In genomic region chr2:135067419-135067818, GRCm38 (mm10) we compare ENCODE assay signal across 25 mouse cellular contexts.
"Had no signal": no experiment of that assay in that cellular context is flagged by ENCODE, and none has a peak within 500 bp of the region (broad histone marks: within the 10 kb centered on the region; RNA-seq: fewer than 3 reads in every experiment).

No protein-coding gene starts in this region.

- ATAC-seq: hindbrain, postnatal 0 days; intestine, embryonic 16.5 days had no signal

- H3K9me3 ChIP-seq: heart, embryonic 13.5 days; heart, embryonic 15.5 days; hindbrain, embryonic 13.5 days; hindbrain, embryonic 15.5 days; kidney, embryonic 15.5 days; limb, embryonic 10.5 days; limb, embryonic 12.5 days; liver, embryonic 13.5 days had no signal

- H3K27ac ChIP-seq: gastrocnemius, adult 2 months; heart, adult 2 months; heart, embryonic 13.5 days; heart, embryonic 15.5 days; hindbrain, embryonic 13.5 days; hindbrain, embryonic 15.5 days; hindbrain, postnatal 0 days; kidney, embryonic 15.5 days; kidney, postnatal 0 days; limb, embryonic 10.5 days; limb, embryonic 12.5 days; liver, embryonic 13.5 days had no signal

- H3K4me1 ChIP-seq: heart, embryonic 13.5 days; heart, embryonic 15.5 days; hindbrain, embryonic 13.5 days; hindbrain, embryonic 15.5 days; kidney, embryonic 15.5 days; limb, embryonic 10.5 days; limb, embryonic 12.5 days; liver, embryonic 13.5 days had no signal

- H3K4me3 ChIP-seq: gastrocnemius, adult 2 months; heart, adult 2 months; heart, embryonic 13.5 days; heart, embryonic 15.5 days; hindbrain, embryonic 13.5 days; hindbrain, embryonic 15.5 days; kidney, embryonic 15.5 days; limb, embryonic 10.5 days; limb, embryonic 12.5 days; liver, embryonic 13.5 days had no signal

- DNase-seq: gastrocnemius, adult 2 months; gastrocnemius, postnatal 10 days; gastrocnemius, postnatal 25 days; heart, adult 11 months; heart, adult 2 months; heart, postnatal 14 days; heart, postnatal 36 days; kidney, adult 11 months; kidney, adult 2 months; kidney, adult 9 months; kidney, postnatal 14 days; layer of hippocampus, adult 9-11 months; layer of hippocampus, postnatal 36 days; liver, embryonic 13.5 days had no signal

- H3K36me3 ChIP-seq: heart, embryonic 13.5 days; heart, embryonic 15.5 days; hindbrain, embryonic 13.5 days; hindbrain, embryonic 15.5 days; kidney, embryonic 15.5 days; limb, embryonic 10.5 days; limb, embryonic 12.5 days; liver, embryonic 13.5 days had no signal

- H3K9ac ChIP-seq: heart, embryonic 13.5 days; heart, embryonic 15.5 days; hindbrain, embryonic 13.5 days; hindbrain, embryonic 15.5 days; kidney, embryonic 15.5 days; limb, embryonic 12.5 days; liver, embryonic 13.5 days had no signal

- H3K4me2 ChIP-seq: heart, embryonic 11.5 days; heart, embryonic 13.5 days; heart, embryonic 15.5 days; hindbrain, embryonic 13.5 days; hindbrain, embryonic 15.5 days; kidney, embryonic 15.5 days; limb, embryonic 12.5 days; liver, embryonic 13.5 days had no signal

- H3K27me3 ChIP-seq: heart, embryonic 13.5 days; heart, embryonic 15.5 days; hindbrain, embryonic 13.5 days; hindbrain, embryonic 15.5 days; kidney, embryonic 15.5 days; limb, embryonic 12.5 days; liver, embryonic 13.5 days had no signal
